Mouse (Mus musculus): Measurements from ENCODE around the gene Ptges. TPM values are rescaled to one million over a fixed set of nuclear protein-coding genes. Genes with fewer than 3 reads are reported as not detected.
"Not testable (repeated sequence)": the region's sequence is repeated elsewhere in the genome, so short reads cannot be mapped to it uniquely, and the experiment has no call there.

Gene Ptges
- total RNA-seq (2021): 1 to 10 TPM; 2.5 to 5.2 TPM
- long read RNA-seq, partial matches to known transcripts: 0 of 3 reads
- long read RNA-seq, other reads (novel, unspliced or antisense): 0 of 3 reads

DNA sequence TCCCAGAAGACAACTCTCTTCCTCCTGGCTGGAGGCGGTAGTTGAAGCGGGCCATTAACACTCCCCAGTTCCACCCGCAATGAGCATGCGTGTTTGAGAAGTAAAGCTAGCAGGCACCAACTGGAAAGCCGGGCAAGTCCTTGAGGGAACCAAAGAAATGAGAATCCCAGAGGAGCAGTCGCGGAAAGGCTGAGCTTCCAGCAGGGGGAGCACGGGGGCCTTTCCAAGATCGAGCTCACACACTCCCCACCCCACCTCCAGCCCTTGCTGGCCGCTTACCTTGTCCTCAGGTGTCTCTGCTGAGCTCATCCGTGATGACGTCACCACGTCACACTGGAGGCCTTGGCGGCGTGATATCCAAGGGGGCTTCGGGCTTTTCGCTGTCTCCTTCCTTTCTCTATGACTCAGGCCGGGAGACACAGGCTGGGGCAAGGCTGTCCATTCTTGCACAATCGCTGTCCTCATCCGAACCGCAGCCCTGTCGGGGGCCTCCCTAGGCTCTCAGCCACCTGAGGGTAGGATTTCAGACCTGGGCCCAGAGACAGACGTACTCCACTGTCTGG, at the start of gene Ptges:
Gene Ptges (minus strand): TSS at position 381 of the 563 bp plus-strand sequence.
- DNase-seq (ENCODE audit: low spot score in 2 of 2): peak; percentile 45 to 78

DNA sequence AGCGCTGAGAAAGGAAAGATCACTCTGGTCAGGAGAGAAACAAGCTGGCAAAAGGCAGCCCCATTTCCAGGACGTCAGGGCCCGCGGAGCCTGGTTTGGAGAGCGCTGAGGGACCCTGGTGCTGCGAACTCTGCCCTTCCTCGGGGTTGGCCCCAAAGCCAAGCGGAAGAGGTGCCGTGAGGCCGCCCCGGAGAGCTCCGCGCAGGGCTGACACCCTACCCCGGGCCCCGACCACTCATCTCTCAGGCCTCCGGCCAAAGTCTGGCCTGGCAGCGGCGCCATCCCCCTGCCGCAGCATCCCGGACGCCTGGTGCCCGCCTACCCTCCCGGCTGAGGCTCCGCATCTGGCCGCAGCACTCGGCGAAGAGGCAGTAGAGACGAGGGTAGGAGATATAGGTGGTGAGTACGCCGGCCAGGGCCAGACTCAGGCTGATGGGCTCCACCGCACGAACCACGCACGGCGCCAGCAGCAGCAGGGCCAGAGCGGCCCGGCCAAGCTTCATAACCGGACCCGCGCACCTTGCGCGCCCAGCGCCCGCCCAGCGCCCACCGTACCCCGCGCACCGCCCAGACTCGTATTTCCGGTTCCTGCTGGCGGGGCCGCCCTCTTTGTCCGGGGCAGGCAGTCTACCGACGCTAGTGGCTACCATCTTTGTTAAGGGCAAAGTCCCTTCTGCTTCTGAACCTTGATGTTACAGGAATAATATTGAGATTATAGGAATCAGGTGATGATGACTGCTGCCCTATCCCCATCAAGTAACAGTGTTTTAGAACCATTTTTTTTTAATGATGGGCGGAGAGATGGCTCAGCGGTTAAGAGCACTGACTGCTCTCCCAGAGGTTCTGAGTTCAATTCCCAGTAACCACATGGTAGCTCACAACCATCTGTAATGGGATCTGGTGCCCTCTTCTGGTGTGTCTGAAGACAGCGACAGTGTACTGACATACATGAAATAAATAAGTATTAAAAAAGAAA, 38.0 kb upstream of the Ptges start, which contains the start of gene Tor1a:
Gene Tor1a (minus strand): TSS at position 582 of the 976 bp plus-strand sequence.
- DNase-seq (ENCODE audit: low spot score in 2 of 2): peak; percentile 89 to 93

DNA sequence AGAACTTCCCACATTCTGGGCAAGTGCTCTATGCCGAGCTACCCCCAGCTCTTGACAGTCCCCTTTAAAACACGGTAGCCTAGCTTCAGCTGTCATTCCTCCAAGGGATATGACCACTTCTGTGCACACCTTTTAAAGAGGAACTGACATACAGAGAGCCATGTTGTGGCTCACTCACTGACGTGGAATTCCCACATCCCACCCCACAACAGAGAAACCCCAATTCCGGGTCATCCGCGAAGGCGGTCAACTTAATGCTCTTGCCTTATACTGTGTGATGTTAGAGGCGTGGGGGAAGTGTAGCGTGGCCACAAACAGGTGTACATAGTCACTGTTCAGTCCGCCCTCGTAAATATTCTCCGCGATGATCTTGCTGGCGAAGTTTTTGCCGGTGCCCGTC, 37.2 kb upstream of the Ptges start:
- DNase-seq (ENCODE audit: low spot score in 2 of 2): no peak

DNA sequence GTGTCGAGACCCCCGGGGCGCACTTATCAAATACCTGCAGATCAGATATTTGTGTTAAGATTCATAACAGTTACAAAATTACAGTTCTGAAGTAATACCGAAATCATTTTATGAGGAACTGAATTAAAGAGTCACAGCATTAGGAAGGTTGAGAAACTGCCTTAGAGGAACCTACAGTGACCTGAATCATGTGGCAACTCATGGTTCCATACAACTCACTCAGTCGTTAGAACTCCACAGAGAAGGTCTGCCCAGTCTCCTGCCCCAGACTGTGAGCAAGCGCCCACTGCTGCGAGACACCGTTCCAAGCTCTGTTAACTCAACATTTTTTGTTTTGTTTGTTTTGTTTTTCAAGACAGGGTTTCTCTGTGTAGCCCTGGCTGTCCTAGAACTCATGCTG, 36.0 kb upstream of the Ptges start:
- DNase-seq (ENCODE audit: low spot score in 2 of 2): no peak

DNA sequence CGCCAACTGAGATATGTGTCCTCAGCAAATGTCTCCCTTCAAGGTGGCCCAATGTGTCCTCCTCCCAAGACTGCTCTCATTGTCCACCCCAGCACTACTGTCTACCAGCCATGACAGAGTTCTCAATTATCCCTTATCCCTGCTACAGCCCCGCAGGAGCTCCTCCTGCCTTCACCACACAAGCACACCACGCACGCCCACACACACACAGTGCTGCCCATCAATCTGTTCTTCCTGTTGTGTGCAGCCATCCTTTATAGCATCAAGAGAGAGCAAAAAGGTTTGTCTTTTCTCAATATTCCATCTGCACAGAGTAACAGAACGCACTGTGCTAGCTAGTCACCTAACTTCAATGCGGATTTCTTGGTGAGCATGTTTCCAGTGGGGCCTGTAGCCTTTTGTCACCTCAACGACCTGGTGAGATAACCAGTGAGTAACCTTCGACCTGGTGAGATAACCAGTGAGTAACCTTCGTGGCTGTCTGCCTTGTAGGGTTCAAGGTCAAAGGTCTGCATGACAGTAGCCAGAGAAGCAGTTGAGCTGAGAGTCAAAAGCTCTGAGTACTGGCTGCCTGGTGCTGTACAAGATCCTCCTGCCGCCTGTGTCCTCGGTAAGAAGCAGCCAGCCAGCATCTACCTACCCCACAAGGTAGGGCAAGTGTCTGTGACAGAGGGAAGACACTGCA, 33.0 kb upstream of the Ptges start:
- peak in 1 of 2 experiments; percentile 67 for DNase-seq (ENCODE audit: low spot score in 2 of 2)

DNA sequence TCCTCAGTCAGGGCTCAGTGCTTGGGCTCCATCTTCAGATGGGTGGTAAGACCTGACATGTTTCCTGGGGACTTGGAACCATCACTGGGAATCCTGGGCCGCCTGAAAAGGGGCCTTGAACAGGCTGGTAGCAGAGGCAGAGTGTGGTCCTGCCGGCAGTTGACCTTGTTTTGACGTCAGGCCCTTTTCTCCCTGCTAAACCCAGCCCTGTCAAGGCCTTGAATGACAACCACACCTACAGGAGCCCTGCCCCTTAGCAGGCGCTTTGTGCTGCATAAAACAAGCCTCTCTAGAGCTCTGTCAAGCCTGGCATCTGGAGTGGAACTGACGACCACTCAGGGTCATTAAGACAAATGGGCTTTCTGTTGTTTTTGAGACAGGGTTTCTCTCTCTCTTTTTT, 30.2 kb upstream of the Ptges start:
- no peak for DNase-seq (ENCODE audit: low spot score in 2 of 2)

DNA sequence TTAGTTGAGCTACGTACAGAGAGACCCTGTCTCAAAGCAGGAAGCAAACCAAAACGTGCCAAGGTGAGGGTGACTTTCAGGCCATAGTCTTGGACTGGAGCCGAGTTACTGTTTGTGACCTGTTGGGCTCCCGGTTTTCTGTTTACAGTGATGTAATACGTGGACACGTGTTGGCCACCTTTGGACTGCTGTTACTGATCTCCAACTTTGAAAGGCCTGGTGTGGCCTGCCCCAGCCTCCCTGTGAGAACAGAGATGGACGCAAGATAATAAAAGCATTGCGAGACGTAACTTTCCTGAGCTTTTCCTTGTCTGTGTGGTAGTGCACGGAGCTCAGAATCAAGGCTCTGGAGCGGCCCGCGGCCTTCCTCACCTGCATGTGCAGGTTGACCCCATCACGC, 29.1 kb upstream of the Ptges start:
- no peak for DNase-seq (ENCODE audit: low spot score in 2 of 2)

DNA sequence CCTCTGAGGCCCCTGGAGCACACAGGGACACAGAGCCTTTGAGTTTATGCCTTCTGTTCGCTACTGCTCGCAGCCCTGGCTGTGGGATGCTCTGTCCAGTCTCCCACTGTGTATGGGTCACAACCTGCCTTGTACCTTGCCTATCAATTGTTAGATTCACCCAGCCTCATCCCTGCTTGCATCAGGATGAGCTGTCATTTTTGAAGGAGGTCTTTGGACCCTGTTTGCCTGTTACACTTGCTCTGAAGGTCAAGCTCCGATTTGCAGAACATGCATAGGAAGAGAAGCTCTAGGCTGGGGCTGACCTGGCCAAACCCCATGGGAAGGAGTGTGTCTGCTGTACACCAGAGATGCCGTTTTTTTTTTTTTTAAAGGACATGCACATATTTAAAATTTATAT, 27.8 kb upstream of the Ptges start:
- DNase-seq (ENCODE audit: low spot score in 2 of 2): no peak

DNA sequence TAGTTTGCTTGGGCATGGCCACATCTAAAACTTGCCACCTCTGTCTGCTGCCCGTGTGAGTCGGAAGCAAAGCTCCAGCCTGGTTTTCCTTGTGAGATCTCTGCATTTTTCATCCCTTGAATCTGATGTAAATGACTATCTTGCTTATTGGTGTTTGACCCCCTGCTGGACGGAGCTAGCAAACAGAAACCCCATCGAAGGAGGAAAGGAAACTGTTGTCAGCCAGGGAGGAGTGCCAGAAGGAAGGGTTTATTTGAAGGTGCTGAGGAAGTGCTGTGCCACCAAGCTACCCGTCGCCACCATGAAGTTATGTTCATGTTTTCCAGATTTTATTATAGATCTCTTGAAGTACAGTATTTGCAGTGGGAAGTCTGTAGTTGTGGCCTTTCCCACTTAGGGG, 25.1 kb upstream of the Ptges start:
- DNase-seq (ENCODE audit: low spot score in 2 of 2): no peak

DNA sequence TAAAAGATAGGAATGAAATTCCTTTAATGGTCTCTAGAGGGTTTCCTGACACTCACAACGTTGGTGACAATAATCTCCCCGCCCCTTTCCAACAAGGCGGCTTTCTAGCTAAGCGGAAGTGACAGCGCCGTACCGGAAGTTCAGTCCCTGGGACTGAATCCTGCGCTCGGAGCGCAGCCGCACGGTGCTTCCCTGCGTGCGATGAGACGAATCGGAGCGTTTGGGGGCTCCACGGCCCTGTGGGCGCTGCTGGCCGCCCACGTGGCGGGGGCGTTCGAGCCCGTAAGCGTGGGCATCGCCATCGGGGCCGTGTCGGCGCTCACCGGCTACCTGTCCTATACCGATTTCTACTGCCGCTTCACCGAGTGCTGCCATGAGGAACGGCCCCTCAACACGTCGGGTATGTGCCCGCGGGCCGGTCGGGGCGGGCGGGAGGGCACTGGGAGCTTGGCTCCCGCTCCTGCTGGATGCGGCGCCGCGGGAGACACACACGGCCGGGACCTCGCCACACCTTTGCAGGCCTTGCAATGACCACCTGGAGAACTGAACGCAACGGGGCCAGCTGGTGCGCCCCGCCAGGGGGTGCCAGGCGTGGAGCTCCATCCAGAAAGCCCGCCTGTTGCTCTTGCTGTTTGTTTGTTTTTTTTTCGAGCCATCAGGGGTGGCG, 23.3 kb upstream of the Ptges start, which contains the start of gene Tor1b:
Gene Tor1b (plus strand): TSS at position 136 of the 667 bp plus-strand sequence.
- peak; percentile 84 to 93 for DNase-seq (ENCODE audit: low spot score in 2 of 2)

DNA sequence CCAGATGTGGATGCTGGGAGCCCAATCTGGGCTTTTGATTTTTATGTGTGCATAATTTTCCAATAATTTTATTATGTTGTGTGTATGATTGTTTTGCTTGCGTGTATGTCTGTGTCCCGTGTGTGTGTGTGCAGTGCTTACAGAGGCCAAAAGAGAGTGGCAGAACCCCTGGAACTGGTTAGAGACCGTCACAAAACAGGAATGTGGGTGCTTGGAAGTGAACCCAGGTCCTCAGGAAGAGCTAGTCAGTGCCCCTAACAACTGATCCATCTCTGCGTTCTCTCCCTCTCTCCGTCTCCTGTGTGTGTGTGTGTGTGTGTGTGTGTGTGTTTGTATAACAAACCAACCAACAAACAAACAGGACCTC, 22.8 kb upstream of the Ptges start:
- no peak for DNase-seq (ENCODE audit: low spot score in 2 of 2)

DNA sequence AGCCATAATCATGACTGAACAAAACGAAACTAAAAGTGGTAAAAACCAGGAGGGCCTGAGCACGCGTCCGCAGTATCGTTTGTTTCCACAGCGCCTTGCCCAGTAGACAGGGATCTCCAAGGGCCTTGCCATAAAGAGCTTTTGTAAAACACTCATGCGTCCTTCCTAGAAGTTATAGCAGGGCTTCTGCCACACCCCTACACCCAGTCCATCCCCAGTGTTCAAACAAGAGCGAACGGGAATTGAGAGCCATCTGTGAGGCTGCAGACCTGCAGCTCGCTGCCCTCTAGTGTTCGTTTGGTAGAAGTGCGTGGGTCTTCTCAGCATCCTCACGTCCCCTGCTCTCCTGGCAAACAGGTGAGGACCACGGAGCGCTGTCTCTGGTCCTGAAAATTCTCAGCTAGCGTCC, 12.9 kb upstream of the Ptges start:
- peak in 1 of 2 experiments; percentile 72 for DNase-seq (ENCODE audit: low spot score in 2 of 2)

DNA sequence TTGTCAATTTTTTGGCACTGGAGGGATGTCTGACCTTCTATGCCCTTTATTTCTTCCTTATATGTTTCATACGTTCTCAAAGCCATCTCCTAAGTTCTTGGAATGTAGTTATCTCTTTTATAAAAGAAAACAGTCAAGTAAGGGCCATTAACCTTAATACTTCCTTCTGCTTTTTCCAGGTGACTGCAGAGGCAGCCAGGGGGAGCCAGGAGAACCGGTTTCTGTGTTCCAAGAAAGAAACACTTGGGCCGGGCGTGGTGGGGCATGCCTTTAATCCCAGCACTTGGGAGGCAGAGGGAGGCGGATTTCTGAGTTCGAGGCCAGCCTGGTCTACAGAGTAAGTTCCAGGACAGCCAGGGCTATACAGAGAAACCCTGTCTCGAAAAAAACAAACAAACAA, 12.5 kb upstream of the Ptges start:
- not testable (repeated sequence) for DNase-seq (ENCODE audit: low spot score in 2 of 2)

DNA sequence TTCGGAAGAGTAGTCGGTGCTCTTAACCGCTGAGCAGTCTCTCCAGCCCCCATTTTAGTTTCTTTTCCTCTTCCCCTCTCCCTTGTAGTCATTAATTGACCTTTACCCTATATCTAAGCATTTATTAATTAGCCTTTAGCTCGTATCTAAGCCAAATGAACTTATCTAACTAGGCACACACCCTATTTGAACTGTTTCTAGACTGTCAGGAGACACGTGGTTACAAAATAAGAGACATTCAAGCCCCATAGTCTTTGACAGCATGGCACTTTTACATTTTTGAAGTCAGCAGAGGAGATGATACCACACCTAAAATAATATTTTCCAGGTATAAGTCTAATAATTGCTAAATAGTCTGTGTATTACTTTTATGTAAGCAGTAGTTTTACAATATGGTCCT, 11.9 kb upstream of the Ptges start:
- DNase-seq (ENCODE audit: low spot score in 2 of 2): no peak

DNA sequence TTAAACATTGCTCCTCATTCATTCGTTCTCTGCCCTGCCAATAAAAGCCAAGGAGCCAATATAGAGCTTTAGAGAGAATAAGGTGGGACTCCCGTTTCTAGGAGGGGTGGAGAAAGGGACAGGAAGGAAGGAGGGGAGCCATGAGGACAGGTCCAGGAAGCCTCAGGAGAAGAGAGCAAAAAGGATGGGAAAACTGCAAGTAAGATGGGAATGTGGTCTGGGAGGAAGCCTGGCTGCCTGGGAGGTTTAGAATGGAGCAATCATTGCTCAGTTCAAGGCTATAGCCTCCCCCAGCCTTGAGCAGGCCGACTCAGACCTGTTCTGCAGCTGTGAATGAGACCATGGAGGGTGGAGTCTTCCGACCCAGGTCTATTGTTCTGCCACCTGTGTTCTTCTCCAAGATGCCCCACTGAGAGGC, 8.9 kb upstream of the Ptges start:
- no peak for DNase-seq (ENCODE audit: low spot score in 2 of 2)

DNA sequence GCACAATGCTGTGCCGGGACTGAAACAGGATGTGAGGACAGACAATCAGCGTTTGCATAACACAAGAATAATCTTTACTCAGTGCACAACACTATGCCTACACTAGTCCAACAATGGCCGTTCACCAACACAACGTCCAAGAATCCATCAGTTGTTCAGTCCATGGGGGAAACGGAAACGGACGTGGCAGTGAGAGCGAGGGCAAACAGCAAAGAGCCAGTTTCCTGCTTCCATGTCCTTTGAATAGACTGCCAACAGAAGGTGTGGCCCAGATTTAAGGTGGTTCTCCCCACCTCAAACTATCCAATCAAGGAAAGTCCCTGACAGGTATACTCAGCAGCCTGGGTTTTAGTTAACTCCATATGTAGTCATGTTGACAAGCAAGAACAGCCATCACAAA, 8.1 kb upstream of the Ptges start:
- no peak for DNase-seq (ENCODE audit: low spot score in 2 of 2)

DNA sequence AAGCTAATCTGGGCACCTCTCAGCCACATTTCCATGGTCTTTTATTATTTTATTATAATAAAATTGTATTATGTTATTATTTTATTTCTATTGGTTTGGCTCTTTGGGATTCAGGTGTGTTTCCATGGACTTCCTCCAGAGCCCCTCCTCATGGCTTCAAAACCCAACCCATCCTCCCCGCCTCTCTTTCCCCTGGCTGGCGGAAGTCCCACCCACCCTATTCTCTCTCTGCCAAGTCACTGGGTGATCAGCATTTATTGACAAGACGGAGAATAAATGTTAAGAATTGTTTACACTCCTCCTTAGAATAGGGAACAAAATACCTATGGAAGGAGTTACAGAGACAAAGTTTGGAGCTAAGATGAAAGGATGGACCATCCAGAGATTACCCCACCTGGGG, 7.1 kb upstream of the Ptges start:
- DNase-seq (ENCODE audit: low spot score in 2 of 2): no peak

DNA sequence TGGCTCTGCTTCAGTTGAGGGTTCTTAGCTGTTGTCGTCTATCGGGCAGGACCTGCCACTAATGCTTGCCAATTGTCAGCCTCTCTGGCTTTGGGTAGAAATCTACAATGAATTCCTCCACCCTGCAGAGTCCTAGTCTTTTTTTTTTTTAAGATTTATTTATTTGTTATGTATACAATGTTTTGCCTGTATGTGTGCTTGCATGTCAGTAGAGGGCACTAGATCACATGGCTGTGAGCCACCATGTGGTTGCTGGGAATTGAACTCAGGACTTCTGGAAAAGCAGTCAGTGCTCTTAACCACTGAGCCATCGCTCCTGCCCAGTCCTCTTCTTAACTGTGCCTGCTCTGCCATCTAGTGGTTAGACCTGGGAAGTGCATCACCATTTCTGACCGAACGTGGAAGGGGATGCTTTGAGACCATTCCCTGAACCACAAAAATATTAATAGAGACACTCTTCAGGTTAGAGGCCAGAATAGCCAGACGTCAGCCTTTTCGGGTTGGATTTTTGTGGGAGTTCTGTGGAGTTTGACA, 4.3 kb upstream of the Ptges start:
- peak; percentile 63 to 85 for DNase-seq (ENCODE audit: low spot score in 2 of 2)

DNA sequence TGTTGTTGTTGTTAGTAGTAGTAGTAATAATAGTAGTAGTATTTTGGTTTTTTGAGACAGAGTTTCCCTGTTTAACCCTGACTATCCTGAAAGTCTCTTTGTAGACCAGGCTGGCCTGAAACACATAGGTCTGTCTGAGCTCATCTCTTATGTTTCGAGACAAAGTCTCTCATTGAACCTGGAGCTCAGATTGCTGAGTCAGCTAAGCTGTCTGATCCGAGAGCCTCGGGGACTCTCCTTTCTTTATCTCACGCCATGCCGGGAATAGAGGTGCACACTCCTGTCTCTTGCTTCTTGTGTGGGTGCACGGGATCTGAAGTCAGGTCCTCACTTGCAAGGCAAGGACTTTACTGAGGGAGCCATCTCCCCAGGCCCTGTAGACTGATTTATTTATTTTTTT, 3.4 kb upstream of the Ptges start:
- DNase-seq (ENCODE audit: low spot score in 2 of 2): no peak

DNA sequence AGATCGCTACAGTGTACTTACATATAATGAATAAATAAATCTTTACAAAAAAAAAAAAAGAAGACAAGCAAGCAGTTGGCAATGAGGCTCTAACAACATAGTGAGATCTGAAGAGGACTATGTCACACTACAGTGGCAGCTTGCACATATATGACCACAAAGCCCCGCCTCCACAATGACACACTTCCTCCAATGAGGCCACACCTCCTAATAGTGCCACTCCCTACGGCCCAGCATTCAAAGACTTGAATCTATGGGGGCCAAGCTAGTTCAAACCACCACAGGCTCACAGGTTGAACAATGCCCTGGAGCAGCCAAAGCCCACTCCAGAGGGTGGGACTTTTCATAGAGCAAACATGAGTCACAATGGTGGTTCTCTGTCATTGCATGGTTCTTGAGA, 2.3 kb upstream of the Ptges start:
- DNase-seq (ENCODE audit: low spot score in 2 of 2): no peak

DNA sequence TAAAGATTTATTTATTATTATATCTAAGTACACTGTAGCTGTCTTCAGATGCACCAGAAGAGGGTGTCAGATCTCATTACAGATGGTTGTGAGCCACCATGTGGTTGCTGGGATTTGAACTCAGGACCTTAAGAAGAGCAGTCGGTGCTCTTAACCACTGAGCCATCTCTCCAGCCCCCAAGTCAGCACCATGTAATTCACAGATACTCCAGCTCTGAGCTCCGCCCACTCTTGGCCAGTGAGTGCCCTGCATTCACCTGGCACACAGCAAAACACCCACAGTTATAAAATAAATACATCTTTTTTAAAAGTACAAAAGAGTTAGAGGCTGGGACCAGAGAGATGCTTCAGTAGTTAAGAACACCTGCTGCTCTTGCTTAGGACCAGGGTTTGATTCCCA, 1.2 kb upstream of the Ptges start:
- not testable (repeated sequence) for DNase-seq (ENCODE audit: low spot score in 2 of 2)
